Mouse (Mus musculus) lung, postnatal 0 days (tissue): ENCODE data around the gene Plscr1. TPM values are rescaled to one million over a fixed set of nuclear protein-coding genes. Genes with fewer than 3 reads are reported as not detected.

ENCODE experiments used
- ATAC-seq: fragments of 200-750 bp; cut with Nextera tagmentation; 2 replicates; pipeline ENCODE4 v1.8.0; 2017; ENCODE audit warnings: moderate library complexity
- DNase-seq: peaks from one replicate; pipeline ENCODE4 v3.0.0-alpha.2; 2016; ENCODE audit warnings: low spot score
- H3K27ac ChIP-seq: fragments of 300-500 bp; sonication (generic); 2 replicates; pipeline ENCODE4 v1.5.1; 2014; ENCODE audit warnings: antibody characterized with exemption, mild to moderate bottlenecking, low read length, mixed read lengths
- H3K27me3 ChIP-seq: fragments of 300-500 bp; sonication (generic); replicated peaks from 2 replicates; pipeline ENCODE4 v1.6.1; 2014; ENCODE audit warnings: low read length, mixed read lengths; ENCODE audit not compliant: insufficient read depth
- H3K36me3 ChIP-seq: fragments of 300-500 bp; sonication (generic); 2 replicates; pipeline ENCODE4 v1.6.1; 2014; ENCODE audit warnings: low read length, mixed read lengths; ENCODE audit not compliant: insufficient read depth
- H3K4me1 ChIP-seq: fragments of 300-500 bp; sonication (generic); 2 replicates; pipeline ENCODE4 v1.6.1; 2014; ENCODE audit warnings: antibody characterized with exemption, low read depth, low read length, mixed read lengths; ENCODE audit not compliant: insufficient read depth
- H3K4me2 ChIP-seq: fragments of 300-500 bp; sonication (generic); replicated peaks from 2 replicates; pipeline ENCODE4 v1.6.1; 2014; ENCODE audit warnings: low read depth, mild to moderate bottlenecking, low read length, moderate library complexity, mixed read lengths
- H3K4me3 ChIP-seq: fragments of 300-500 bp; sonication (generic); 2 replicates; pipeline ENCODE4 v1.5.1; 2014; ENCODE audit warnings: low read depth, low read length
- H3K9ac ChIP-seq: fragments of 300-500 bp; sonication (generic); replicated peaks from 2 replicates; pipeline ENCODE4 v1.6.1; 2014; ENCODE audit warnings: low read depth, mild to moderate bottlenecking
- H3K9me3 ChIP-seq: fragments of 300-500 bp; sonication (generic); 2 replicates; pipeline ENCODE4 v1.6.1; 2016; ENCODE audit warnings: low read length, mixed read lengths
- CTCF ChIP-seq: IDR thresholded peaks from 2 replicates; pipeline ENCODE4 v1.5.1; 2016; ENCODE audit warnings: antibody characterized with exemption, mild to moderate bottlenecking
- EP300 ChIP-seq: IDR thresholded peaks from 2 replicates; pipeline ENCODE4 v1.6.1; 2016; ENCODE audit warnings: antibody characterized with exemption, mild to moderate bottlenecking, control low read depth
- WGBS: fragments of 180-500 bp; shearing (Covaris S2); extraction: QIAGEN DNeasy Blood & Tissue Kit; methylation state at CpG from one replicate; pipeline ENCODE4 v1.1.7; 2014; 5-methylcytosine and 5-hydroxymethylcytosine counted together
- polyA plus RNA-seq: library from polyadenylated mRNA; unstranded; fragments of >200 nt; fragmentation: Nextera tagmentation; extraction: Ambion mirVana; gene quantifications from 2 replicates; pipeline ENCODE4 v1.2.1, GENCODE M21; 2015

Gene Plscr1
- polyA plus RNA-seq = 53.7 and 57.9 TPM in 2 replicates

GRCm38 (mm10) chr9:92249447-92249852 lies at the start of gene Plscr1:
Plscr1 (plus strand) TSS chr9:92249750.
- WGBS = 37% methylated on average over 7 of the region's 7 CpGs
- Histone ChIP-seq H3K27ac (peak within 1 kb of the TSS; percentile 90), H3K9ac (peak within 1 kb of the TSS; percentile 63), H3K36me3 (no peaks in the 10 kb centered on the region), H3K4me2 (peak within 1 kb of the TSS; percentile 71), H3K4me1 (peaks cover 10% of the 10 kb centered on the region; the same call in 1 of the 2 replicates), H3K4me3 (peak within 1 kb of the TSS; percentile 63), H3K27me3 (no peaks in the 10 kb centered on the region), H3K9me3 (no peaks in the 10 kb centered on the region)
- DNase-seq = peak; percentile 26
- ATAC-seq = no peak
- TF ChIP-seq CTCF (no peak), EP300 (no peak)

GRCm38 (mm10) chr9:92204397-92204796 lies 45.2 kb upstream of the Plscr1 start:
- no peak overlapping the region for H3K4me2 ChIP-seq
- no peaks in the 10 kb centered on the region for H3K9me3 ChIP-seq
- WGBS = 41% methylated on average over 2 of the region's 2 CpGs
- H3K4me3 ChIP-seq = no peak overlapping the region
- H3K36me3 ChIP-seq = no peaks in the 10 kb centered on the region
- no peak overlapping the region for H3K27ac ChIP-seq
- DNase-seq (no peak), ATAC-seq (no peak)
- H3K27me3 ChIP-seq = no peaks in the 10 kb centered on the region
- H3K4me1 ChIP-seq = no peaks in the 10 kb centered on the region
- TF ChIP-seq EP300 = no peak
- no peak for TF ChIP-seq CTCF
- no peak overlapping the region for H3K9ac ChIP-seq

- TF ChIP-seq CTCF = peak; percentile 74
- TF ChIP-seq EP300 = no peak
- Histone ChIP-seq H3K4me3 (peak overlapping the region; percentile 31), H3K4me2 (peak overlapping the region; percentile 33; the same call in 1 of the 2 replicates), H3K9ac (no peak overlapping the region), H3K27me3 (no peaks in the 10 kb centered on the region), H3K36me3 (no peaks in the 10 kb centered on the region), H3K9me3 (no peaks in the 10 kb centered on the region), H3K27ac (no peak overlapping the region), H3K4me1 (no peaks in the 10 kb centered on the region)
- WGBS = 23% methylated on average over 4 of the region's 4 CpGs
- no peak; the same call in 1 of the 2 replicates for ATAC-seq
- peak; percentile 84 for DNase-seq
These were observed 42.2 kb upstream of the Plscr1 start for GRCm38 (mm10) chr9:92207307-92207706.

GRCm38 (mm10) chr9:92207757-92208156 lies 41.8 kb upstream of the Plscr1 start:
- Histone ChIP-seq H3K27ac (no peak overlapping the region), H3K36me3 (no peaks in the 10 kb centered on the region), H3K9me3 (no peaks in the 10 kb centered on the region), H3K4me1 (no peaks in the 10 kb centered on the region), H3K27me3 (no peaks in the 10 kb centered on the region), H3K9ac (no peak overlapping the region), H3K4me2 (peak overlapping the region; percentile 33; the same call in 1 of the 2 replicates), H3K4me3 (peak overlapping the region; percentile 31)
- TF ChIP-seq CTCF (no peak), EP300 (no peak)
- WGBS = 62% methylated on average over 8 of the region's 8 CpGs
- DNase-seq (no peak), ATAC-seq (no peak)

- 74% methylated on average over 3 of the region's 3 CpGs for WGBS
- Histone ChIP-seq H3K36me3 (no peaks in the 10 kb centered on the region), H3K4me2 (no peak overlapping the region), H3K4me1 (no peaks in the 10 kb centered on the region), H3K27ac (no peak overlapping the region), H3K4me3 (no peak overlapping the region), H3K9ac (no peak overlapping the region), H3K27me3 (no peaks in the 10 kb centered on the region), H3K9me3 (no peaks in the 10 kb centered on the region)
- DNase-seq = no peak
- no peak for ATAC-seq
- TF ChIP-seq EP300 = no peak
- TF ChIP-seq CTCF = no peak
These were observed 39.7 kb upstream of the Plscr1 start for GRCm38 (mm10) chr9:92209850-92210249.

- no peak for ATAC-seq
- H3K27me3 ChIP-seq = no peaks in the 10 kb centered on the region
- H3K9ac ChIP-seq = no peak overlapping the region
- H3K36me3 ChIP-seq = no peaks in the 10 kb centered on the region
- H3K27ac ChIP-seq = no peak overlapping the region
- TF ChIP-seq EP300 (no peak), CTCF (no peak)
- no peaks in the 10 kb centered on the region for H3K9me3 ChIP-seq
- no peak overlapping the region for H3K4me2 ChIP-seq
- no peaks in the 10 kb centered on the region for H3K4me1 ChIP-seq
- no peak for DNase-seq
- no peak overlapping the region for H3K4me3 ChIP-seq
- WGBS = 51% methylated on average over 7 of the region's 7 CpGs
These were observed 39.1 kb upstream of the Plscr1 start for GRCm38 (mm10) chr9:92210386-92210967.
